Mouse (Mus musculus): ENCODE measurements at regions not wholly inside any gene's neighbourhood (a gene's known extent, or its start where the extent isn't known, plus 50 kb on each side); places are given as distances from the start of the nearest gene placed in this dataset.

DNA sequence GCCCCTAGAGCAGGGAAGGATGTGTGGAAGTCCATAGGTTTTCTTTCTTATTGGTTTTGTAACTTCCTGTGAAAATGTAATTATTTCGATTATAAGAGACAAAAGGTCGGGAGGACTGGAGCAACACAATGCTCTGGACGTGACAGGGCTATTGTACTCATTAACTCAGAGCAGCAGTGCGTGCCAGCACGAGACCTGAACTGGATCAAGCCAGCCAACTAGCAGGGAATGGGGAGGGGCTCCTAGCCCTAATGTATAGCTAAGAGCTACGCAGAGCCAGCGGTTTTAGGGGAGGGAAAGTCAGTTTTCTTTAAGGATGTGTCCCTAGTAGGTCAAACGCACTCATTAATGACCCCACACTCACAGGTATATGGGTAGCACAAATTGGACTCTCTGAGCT is 137.2 kb upstream of the Map3k7 start:
- DNase-seq (ENCODE audit: low spot score) = no peak

DNA sequence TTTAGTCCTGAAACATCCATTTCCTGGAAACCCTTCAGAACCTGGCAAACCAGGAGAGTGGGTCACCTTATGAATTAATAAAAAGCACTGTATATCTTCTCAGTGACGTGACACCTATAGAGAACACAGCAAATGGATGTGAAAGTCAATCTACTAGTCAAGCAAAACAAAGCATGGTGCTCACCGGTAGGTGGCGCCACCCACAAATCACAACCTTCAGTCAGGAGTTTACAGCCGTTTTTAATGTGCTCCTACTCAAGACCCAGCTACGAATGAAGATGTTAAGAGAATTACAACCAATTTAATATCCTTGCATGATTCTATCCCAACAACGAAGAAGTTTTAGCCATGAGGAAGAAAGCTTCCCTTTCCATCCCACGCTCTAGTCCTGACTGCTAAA is 136.6 kb upstream of the Map3k7 start:
- DNase-seq (ENCODE audit: low spot score) = no peak

DNA sequence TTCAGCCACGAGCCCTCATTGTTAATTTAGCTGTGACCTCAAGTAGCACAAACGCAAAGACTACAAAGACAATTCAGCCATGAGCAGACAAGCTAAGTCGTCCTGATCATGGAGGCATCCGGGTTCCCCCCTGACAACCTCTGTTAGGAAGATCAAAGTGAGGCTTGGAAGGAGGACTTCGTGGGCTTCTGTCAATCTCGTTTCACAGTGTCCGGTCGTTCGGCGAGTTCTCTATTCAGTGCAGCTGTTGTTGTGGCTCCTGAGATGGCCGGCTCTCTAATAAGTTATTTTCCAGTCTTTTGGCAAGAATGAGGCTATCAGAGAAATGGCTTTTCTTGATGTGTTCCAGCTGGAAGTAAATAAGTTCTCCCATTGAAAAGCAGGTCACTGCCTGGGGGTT is 133.7 kb upstream of the Map3k7 start:
- DNase-seq (ENCODE audit: low spot score) = no peak

DNA sequence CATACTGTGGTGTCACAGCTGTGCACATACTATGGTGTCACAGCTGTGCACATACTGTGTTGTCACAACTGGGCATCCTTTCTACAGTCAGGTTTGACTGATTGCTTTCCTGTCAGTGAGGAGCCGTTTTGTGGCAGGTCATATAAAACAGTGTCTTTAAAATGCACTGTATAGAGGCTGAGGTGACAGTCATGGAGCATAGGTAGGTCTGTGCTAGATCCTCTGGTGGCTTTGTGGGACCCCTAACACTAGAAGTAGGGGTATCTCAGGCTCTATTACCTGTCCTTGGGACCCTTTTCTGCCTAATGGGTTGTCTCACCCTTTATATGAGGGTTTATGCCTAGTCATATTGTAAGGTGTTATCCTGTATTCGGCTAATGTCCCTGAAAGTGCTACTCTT is 132.4 kb upstream of the Map3k7 start:
- DNase-seq (ENCODE audit: low spot score) = no peak

- no peak for DNase-seq (ENCODE audit: low spot score)
Measured at GRCm38 (mm10) chr4:31833828-31834227, 130.1 kb upstream of the Map3k7 start.

- no peak for DNase-seq (ENCODE audit: low spot score)
Measured at GRCm38 (mm10) chr4:31835051-31835450, 128.8 kb upstream of the Map3k7 start.

DNA sequence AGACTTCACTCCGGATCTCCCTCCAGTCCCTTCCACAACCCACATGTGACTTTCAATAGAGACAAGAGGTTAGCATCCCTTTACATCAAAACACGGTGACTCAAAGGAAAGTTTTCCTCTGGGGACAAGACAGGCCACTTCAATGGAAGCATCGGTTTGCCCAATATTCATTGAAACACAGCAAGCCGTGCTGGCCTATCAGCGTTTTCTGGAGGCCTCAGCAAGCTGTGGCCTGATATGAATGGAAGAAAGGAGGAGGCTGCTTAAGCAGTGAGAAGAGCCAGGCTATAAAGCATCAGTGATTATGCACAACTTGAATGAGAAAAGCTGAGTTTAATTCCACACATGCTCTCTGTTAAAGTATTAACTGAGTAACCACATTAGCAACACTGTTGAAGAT is 125.3 kb upstream of the Map3k7 start:
- DNase-seq (ENCODE audit: low spot score) = no peak

DNA sequence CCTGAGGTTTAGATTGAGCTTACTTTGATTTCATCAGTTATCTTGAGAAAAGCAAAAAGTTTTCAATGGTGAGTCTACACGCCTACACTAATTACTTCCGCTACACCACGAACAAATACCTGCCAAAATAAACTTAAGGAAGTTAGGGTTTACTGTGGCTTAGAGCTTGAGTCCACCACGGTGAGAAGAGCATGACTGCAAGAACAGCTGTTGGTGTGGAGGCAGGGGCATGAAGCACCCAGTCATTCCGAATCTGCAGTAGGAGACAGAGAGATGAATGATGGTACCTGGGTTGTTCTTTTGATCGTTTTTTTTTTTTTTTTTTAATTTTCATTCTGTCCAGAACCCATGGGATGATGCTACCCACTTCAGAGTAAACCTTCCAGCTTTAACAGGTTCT is 114.1 kb upstream of the Map3k7 start:
- no peak for DNase-seq (ENCODE audit: low spot score)

GRCm38 (mm10) chr4:31851006-31851405 is 112.9 kb upstream of the Map3k7 start:
- DNase-seq (ENCODE audit: low spot score) = peak; percentile 18

DNA sequence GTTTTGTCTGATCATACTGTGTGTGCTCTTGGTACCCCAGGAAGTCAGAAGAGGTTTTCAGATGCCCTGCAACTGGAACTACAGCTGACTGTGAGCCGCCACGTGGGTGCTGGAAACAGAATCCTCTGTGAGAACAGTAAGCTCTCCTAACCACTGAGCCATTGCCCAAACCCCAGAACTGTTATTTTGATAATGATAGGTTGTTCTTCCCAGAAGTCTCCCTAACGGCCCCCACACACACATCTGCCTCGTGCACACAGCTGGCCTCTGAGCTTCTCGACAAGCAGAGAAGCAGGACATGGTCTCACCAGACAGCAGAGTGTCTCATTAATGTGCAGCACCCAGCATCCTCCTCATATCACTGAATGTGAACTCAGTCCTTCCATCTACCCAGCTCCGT is 110.0 kb upstream of the Map3k7 start:
- no peak for DNase-seq (ENCODE audit: low spot score)

GRCm38 (mm10) chr4:31860389-31860788 is 103.5 kb upstream of the Map3k7 start:
- DNase-seq (ENCODE audit: low spot score) = no peak

GRCm38 (mm10) chr4:31861172-31861571 is 102.7 kb upstream of the Map3k7 start:
- DNase-seq (ENCODE audit: low spot score) = no peak

DNA sequence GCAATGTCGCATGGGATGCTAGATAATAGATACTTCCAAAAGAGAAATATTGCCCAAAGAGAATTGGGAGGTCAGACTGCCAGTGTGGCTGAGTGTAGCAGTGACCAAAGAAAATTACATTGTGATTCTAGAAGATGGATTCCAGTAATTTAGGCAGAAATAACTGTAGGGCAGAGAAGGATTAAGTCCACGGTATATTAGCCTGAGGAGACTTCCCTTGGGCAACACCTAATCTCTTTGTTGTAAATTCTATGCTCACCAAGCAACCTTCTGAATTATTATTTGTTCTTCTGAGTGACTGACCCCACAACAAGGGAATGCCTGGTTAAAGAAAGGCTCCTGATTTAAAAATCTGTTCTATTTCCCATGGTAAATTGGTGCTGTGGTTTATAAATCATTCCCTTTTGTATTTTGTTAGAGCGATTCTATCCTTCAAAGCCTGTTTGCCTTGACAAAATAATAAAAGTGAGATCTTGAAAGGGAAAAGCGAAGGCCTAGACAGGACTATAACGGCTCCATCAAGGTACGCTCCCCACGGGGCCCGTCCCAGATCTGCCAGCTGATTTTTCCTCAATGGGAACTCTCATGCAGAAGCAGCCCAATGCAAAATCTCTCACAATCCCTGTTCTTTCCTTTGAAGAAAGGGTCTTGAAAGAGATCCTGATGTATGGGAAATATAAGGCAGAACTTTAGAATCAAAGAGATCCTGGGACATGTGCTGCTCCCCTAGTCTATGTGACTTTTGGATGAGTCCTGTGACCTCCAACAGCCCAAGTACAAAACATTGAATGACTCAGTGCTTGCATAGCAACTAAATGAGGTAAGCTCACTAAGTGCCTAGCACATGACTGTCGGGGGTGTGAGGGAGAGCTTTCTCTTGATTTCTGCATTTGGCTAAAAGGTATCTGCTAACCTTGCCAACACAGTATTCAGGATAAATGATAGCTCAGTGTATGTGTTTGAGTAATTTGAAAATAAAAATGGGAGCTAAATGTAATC is 90.6 kb upstream of the Map3k7 start:
- DNase-seq (ENCODE audit: low spot score) = no peak

- no peak for DNase-seq (ENCODE audit: low spot score)
Measured at GRCm38 (mm10) chr4:31877389-31877788, 86.5 kb upstream of the Map3k7 start.

GRCm38 (mm10) chr4:31878493-31879191 is 85.3 kb upstream of the Map3k7 start:
- no peak for DNase-seq (ENCODE audit: low spot score)

DNA sequence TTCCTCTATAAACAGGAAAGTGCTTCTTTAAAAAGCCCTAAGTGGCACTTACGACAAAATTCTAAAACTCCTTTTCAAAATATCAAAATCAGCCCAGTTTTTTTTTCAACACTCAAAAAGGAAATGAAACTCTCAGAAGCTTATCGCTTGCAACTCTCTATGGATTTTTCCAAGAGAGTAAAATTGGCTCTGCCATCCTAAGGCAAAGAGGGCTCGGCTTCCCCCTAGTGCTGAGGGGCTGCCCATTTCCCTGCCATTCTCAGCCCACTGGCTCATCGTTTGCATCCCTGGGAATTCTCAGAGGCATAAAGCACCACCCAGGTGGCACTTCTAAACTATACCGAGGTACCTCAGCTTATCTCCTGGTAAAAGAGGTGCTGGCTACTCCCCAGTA is 84.7 kb upstream of the Map3k7 start:
- DNase-seq (ENCODE audit: low spot score) = no peak

GRCm38 (mm10) chr4:31880213-31880612 is 83.7 kb upstream of the Map3k7 start:
- DNase-seq (ENCODE audit: low spot score) = no peak

DNA sequence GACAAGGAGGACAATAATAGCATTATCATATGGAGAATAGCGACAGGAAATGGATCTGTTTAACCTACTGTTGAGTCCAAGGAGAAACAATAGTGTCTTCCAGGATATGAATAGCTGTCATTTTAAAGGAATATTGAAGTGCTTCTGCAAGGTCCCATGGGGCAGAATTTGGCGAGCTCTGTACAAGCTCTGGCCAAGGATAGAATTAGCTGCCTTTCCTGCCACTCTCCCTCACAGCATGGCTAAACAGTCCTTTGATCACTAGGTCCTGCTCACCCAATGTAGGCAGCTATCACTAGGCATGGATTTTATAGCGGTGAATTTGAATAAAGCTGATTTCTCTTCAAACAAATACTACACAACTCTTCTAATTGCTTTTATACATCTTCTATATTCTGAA is 74.2 kb upstream of the Map3k7 start:
- no peak for DNase-seq (ENCODE audit: low spot score)

- DNase-seq (ENCODE audit: low spot score) = no peak
Measured at GRCm38 (mm10) chr4:31909086-31909673, 54.7 kb upstream of the Map3k7 start.

All from urinary bladder, postnatal 14 days (tissue).